Mouse (Mus musculus) megakaryocyte, embryonic 14.5 days (primary cell): ENCODE data around the gene Pfkm.

Source experiments
- FLI1 ChIP-seq: IDR thresholded peaks from 2 replicates; pipeline ENCODE4 v1.6.1; 2012; ENCODE audit warnings: low read length, inconsistent platforms, mixed read lengths
- GATA1 ChIP-seq: IDR thresholded peaks from 3 replicates; pipeline ENCODE4 v1.6.1; 2012; ENCODE audit warnings: mixed read lengths, low read length, inconsistent platforms, borderline replicate concordance

GRCm38 (mm10) chr15:98055246-98055645 is 37.1 kb upstream of the Pfkm start:
- TF ChIP-seq GATA1 = no peak
- TF ChIP-seq FLI1 = no peak
